Mouse (Mus musculus) heart, embryonic 16.5 days (tissue): Measurements from ENCODE around the gene Pex5. TPM values are rescaled to one million over a fixed set of nuclear protein-coding genes. Genes with fewer than 3 reads are reported as not detected.
A peak's percentile ranks its signal among the peaks of the same experiment; 100 is the strongest.
"Not testable (repeated sequence)": the region's sequence is repeated elsewhere in the genome, so short reads cannot be mapped to it uniquely, and the experiment has no call there.

ENCODE experiments used
- ATAC-seq: fragments of 200-750 bp; cut with Nextera tagmentation; replicated peaks from 2 replicates; pipeline ENCODE4 v1.8.0; 2017; ENCODE audit warnings: moderate number of reproducible peaks; ENCODE audit not compliant: insufficient read depth, low FRiP score; ENCODE audit errors: extremely low read depth
- H3K27ac ChIP-seq: fragments of 300-500 bp; sonication (generic); 2 replicates; pipeline ENCODE4 v1.5.1; 2014; ENCODE audit warnings: mild to moderate bottlenecking, low read length, control low read depth, moderate library complexity
- H3K27me3 ChIP-seq: fragments of 300-500 bp; sonication (generic); 2 replicates; pipeline ENCODE4 v1.6.1; 2014; ENCODE audit warnings: low read length, mixed read lengths; ENCODE audit not compliant: control insufficient read depth, insufficient read depth
- H3K36me3 ChIP-seq: fragments of 300-500 bp; sonication (generic); 2 replicates; pipeline ENCODE4 v1.6.1; 2014; ENCODE audit not compliant: control insufficient read depth, insufficient read depth
- H3K4me1 ChIP-seq: fragments of 300-500 bp; sonication (generic); 2 replicates; pipeline ENCODE4 v1.6.1; 2014; ENCODE audit warnings: low read length, mixed read lengths; ENCODE audit not compliant: control insufficient read depth, insufficient read depth
- H3K4me2 ChIP-seq: fragments of 300-500 bp; sonication (generic); 2 replicates; pipeline ENCODE4 v1.6.1; 2014; ENCODE audit warnings: low read depth, mild to moderate bottlenecking, control low read depth, low read length
- H3K4me3 ChIP-seq: fragments of 300-500 bp; sonication (generic); 2 replicates; pipeline ENCODE4 v1.5.1; 2014; ENCODE audit warnings: mild to moderate bottlenecking, control low read depth, low read length
- H3K9ac ChIP-seq: fragments of 300-500 bp; sonication (generic); 2 replicates; pipeline ENCODE4 v1.6.1; 2014; ENCODE audit warnings: low read length, control low read depth
- H3K9me3 ChIP-seq: fragments of 300-500 bp; sonication (generic); replicated peaks from 2 replicates; pipeline ENCODE4 v1.6.1; 2016; ENCODE audit warnings: low read length; ENCODE audit not compliant: control insufficient read depth
- WGBS: fragments of 180-500 bp; shearing (Covaris S2); extraction: QIAGEN DNeasy Blood & Tissue Kit; methylation state at CpG from one replicate; pipeline ENCODE4 v1.1.7; 2014; 5-methylcytosine and 5-hydroxymethylcytosine counted together
- polyA plus RNA-seq: library from polyadenylated mRNA; unstranded; fragments of >200 nt; fragmentation: Nextera tagmentation; extraction: Ambion mirVana; gene quantifications from 2 replicates; pipeline ENCODE4 v1.2.1, GENCODE M21; 2015

Gene Pex5
- polyA plus RNA-seq, 1 experiment from 2014 or later: 28.8 TPM

DNA sequence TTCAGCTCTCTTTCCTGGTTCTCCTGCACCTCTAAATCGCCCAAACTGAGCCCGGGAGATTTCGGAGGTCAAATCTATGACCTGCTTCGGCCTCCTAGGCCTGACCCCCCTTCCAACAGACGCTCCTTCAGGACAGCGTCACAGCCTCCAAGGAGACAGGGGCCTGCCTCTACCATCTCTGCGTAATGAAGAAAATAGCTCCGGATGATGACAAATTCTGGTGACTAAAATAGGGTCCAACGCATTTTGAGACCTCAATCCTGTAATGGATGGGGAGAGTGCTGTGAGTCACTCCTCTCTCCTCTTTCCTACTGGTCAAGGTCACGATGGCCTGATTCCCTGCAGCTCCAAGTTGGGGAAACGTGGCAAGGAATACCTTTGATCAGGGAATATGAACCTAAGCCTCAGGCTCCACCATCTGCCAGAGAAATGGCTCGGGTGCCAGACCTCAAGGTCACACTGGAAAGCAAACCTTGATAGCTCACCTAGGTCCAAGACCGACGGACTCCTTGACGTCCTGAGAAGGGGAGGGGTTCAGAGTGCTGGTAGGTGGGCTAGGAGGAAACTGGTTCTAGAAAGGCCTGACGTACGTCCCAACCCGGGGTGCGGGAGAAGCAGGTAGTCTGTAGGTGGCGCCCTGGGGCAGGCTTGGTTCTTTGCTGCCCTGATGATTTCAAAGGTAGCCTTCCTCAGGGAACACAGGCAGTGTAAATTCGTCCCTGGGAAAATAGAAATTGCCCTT lies 651 bp upstream of the Pex5 start:
- H3K4me2 ChIP-seq: peak overlapping the region; percentile 88

DNA sequence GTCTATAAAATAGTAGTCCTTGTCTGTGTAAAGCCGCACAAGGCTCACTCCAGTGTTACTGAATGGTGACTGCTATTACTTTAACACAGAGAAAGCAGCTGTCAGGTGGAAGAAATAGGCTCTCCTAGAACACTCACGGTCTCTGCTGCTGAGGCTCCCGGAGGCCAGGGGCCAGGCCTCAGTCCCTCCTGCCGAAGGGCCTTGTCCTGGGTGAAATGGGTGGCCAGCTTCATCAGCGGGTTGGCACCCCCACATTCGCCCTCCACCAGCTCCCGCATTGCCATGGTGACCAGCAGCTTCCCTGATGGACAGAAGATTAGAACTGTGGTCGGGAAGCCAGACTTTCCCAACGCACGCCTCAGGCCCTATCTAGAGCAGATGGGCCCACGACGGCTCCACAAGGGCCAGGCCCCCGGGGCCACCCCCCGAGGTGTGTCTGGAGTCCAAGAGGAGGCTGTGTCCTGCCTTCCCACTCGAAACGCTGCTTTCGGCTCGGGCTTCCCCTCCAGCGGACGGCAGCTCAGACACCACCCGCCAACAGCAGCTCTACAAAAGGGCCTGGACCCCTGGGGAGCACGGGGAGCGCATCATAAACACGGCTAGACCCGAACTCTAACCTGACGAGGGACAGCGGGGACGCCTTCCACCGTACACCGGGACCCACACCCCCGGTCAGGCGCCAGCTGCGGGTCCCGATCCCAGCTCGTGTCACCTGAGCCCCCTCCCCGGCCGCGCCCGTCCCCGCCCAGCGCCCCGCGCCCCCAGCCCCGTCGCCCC lies 529 bp downstream of the Pex5 start:
- ATAC-seq: peak; percentile 42
- H3K9me3 ChIP-seq: no peaks in the 10 kb centered on the region
- WGBS: 3% methylated on average over 42 of the region's 45 CpGs
- H3K4me1 ChIP-seq: peaks cover 16% of the 10 kb centered on the region
- H3K27me3 ChIP-seq: no peaks in the 10 kb centered on the region
- H3K4me3 ChIP-seq: peak overlapping the region; percentile 94
- peak overlapping the region; percentile 88 for H3K4me2 ChIP-seq
- peak overlapping the region; percentile 95 for H3K27ac ChIP-seq
- H3K36me3 ChIP-seq: peaks cover 6% of the 10 kb centered on the region; the same call in 1 of the 2 replicates
- H3K9ac ChIP-seq: peak overlapping the region; percentile 96

More for the DNA sequence above, 651 bp upstream of the Pex5 start:
- Histone ChIP-seq H3K27me3 (no peaks in the 10 kb centered on the region), H3K27ac (peak overlapping the region; percentile 95), H3K4me1 (peaks cover 16% of the 10 kb centered on the region), H3K36me3 (peaks cover 3% of the 10 kb centered on the region; the same call in 1 of the 2 replicates), H3K4me3 (peak overlapping the region; percentile 94), H3K9ac (peak overlapping the region; percentile 96), H3K9me3 (no peaks in the 10 kb centered on the region)
- WGBS: 4% methylated on average over 21 of the region's 21 CpGs
- ATAC-seq: peak; percentile 46

DNA sequence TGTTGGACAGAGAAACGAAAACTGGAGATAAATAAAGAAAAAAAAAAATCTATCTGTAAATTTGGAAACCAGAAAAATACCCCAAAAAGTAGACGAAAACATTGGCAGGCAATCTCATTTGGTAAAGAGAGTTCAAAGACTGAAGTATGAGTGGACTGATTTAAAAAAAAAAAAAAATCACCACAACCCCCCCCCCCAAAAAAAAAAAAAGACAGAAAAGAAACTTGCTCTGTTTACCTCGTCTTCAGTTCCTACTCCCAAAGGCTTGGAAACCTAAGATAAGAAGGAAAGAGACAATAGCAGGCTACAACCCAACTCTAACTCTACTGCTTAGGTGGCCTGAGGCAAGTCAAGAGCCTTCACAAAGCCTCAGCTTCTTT lies 1.1 kb downstream of the Pex5 start:
- ATAC-seq: no peak
- no peaks in the 10 kb centered on the region for H3K9me3 ChIP-seq
- H3K4me2 ChIP-seq: peak overlapping the region; percentile 88
- WGBS: 68% methylated on average over 3 of the region's 3 CpGs
- peaks cover 16% of the 10 kb centered on the region for H3K4me1 ChIP-seq
- peaks cover 6% of the 10 kb centered on the region; the same call in 1 of the 2 replicates for H3K36me3 ChIP-seq
- peak overlapping the region; percentile 95 for H3K27ac ChIP-seq
- H3K4me3 ChIP-seq: peak overlapping the region; percentile 94
- no peaks in the 10 kb centered on the region for H3K27me3 ChIP-seq
- H3K9ac ChIP-seq: peak overlapping the region; percentile 96

DNA sequence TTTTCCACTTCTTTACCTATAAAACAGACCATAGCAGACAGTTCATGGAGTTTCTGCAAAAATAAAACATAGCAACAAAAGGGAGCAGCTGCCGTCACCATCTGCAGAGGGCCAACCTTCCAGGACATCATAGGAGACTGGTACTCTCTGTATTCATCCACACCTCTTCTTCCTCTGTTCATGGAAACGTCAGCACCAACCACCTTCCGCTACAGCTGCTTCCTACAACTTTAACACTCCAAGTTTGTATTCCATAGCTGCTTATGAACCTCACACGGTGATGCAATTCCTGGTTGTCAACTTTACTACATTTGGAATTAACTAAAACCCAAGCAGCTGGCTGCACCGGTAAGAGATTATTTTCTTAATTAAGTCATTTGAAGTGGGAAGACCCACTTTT lies 6.5 kb downstream of the Pex5 start:
- Histone ChIP-seq H3K36me3 (peaks cover 35% of the 10 kb centered on the region), H3K9ac (no peak overlapping the region), H3K27ac (no peak overlapping the region), H3K4me2 (no peak overlapping the region), H3K4me1 (peaks cover 4% of the 10 kb centered on the region), H3K27me3 (no peaks in the 10 kb centered on the region), H3K4me3 (no peak overlapping the region), H3K9me3 (no peaks in the 10 kb centered on the region)
- 89% methylated on average over 5 of the region's 5 CpGs for WGBS
- no peak for ATAC-seq

DNA sequence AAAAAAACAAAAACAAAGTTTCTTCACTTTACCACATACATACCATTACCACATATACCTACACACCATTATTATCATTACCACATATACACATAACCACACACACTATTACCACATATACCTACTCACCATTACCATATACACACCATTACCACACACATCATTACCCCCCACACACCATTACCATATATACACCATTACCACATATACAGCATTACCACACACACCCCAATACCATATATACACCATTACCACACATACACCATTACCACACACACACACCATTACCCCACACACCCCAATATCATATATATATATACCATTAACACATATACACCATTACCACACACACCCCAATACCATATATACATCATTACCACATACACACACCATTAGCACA lies 7.7 kb downstream of the Pex5 start:
- Histone ChIP-seq H3K9me3 (no peaks in the 10 kb centered on the region), H3K4me1 (0 out of 2 replicates have a peak, but pooled peaks cover 2% of the 10 kb centered on the region), H3K36me3 (peaks cover 46% of the 10 kb centered on the region), H3K27me3 (no peaks in the 10 kb centered on the region), H3K9ac (no peak overlapping the region), H3K27ac (no peak overlapping the region), H3K4me3 (no peak overlapping the region), H3K4me2 (no peak overlapping the region)
- no peak for ATAC-seq

DNA sequence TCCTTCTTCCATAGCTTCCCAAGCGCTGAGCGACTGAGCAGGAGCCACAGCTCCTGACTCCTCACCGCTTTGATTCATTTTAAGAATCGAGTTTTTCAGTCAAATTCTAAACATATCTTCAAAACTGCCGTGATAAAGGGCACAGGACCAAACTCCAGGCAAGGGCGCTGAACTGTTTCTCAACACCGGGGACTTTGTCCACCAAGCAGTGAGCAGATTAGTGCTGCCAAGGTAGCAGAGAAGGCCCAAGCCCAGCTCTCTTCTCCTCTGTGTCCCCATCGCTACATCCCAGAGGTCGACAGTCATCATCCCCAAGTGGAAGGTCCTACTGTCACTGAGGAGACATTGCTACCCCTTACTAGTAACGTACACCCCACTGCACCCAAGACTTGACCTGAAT lies 8.5 kb downstream of the Pex5 start:
- Histone ChIP-seq H3K4me1 (0 out of 2 replicates have a peak, but pooled peaks cover 2% of the 10 kb centered on the region), H3K27ac (no peak overlapping the region), H3K4me2 (no peak overlapping the region), H3K9ac (no peak overlapping the region), H3K4me3 (no peak overlapping the region), H3K36me3 (peaks cover 50% of the 10 kb centered on the region), H3K27me3 (no peaks in the 10 kb centered on the region), H3K9me3 (no peaks in the 10 kb centered on the region)
- WGBS: 93% methylated on average over 10 of the region's 10 CpGs
- no peak for ATAC-seq

DNA sequence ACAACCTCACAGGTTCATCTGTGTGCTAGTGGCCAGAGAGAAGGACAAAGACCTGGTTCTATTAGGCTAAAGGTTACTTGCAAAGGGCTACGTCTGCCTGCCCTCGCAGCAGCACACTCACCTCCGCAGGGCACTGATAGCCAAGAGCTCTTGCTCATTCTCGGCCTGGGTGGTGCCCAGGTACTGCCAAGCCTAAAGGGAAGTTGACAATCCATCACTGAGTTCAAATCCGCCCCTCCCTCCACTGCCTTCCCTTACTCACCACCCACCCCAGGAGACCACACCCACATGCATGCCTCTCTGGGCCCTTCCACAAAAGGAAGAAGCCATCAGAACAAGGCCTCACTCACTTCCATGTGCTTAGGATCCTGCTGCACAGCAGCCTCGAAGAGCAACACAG lies 15.1 kb downstream of the Pex5 start:
- Histone ChIP-seq H3K9ac (no peak overlapping the region), H3K27ac (no peak overlapping the region), H3K4me1 (no peaks in the 10 kb centered on the region), H3K4me2 (no peak overlapping the region), H3K9me3 (no peaks in the 10 kb centered on the region), H3K4me3 (no peak overlapping the region), H3K27me3 (no peaks in the 10 kb centered on the region), H3K36me3 (peaks cover 68% of the 10 kb centered on the region)
- 85% methylated on average over 6 of the region's 6 CpGs for WGBS
- no peak for ATAC-seq

DNA sequence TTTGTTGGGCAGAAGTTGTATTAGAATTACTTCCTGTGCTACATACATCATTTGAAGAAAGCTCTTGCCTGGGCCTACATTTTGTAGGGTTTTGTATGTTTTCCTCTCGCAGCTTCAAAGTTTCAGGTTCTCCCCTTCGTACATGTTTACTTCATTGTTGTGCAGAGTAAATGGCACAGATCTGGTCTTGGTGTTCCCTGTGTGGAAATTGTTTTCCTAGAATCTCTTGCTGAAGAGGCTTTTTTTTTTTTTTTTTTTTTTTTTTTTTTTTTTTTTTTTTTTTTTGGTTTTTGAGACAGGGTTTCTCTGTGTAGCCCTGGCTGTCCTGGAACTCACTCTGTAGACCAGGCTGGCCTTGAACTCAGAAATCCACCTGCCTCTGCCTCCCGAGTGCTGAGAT lies 19.9 kb downstream of the Pex5 start:
- not testable (repeated sequence) for H3K9ac ChIP-seq, H3K9me3 ChIP-seq, H3K27ac ChIP-seq, H3K4me2 ChIP-seq, H3K4me1 ChIP-seq, H3K27me3 ChIP-seq, ATAC-seq, H3K4me3 ChIP-seq
- H3K36me3 ChIP-seq: peaks cover 37% of the 10 kb centered on the region
- 91% methylated on average over 3 of the region's 3 CpGs for WGBS

DNA sequence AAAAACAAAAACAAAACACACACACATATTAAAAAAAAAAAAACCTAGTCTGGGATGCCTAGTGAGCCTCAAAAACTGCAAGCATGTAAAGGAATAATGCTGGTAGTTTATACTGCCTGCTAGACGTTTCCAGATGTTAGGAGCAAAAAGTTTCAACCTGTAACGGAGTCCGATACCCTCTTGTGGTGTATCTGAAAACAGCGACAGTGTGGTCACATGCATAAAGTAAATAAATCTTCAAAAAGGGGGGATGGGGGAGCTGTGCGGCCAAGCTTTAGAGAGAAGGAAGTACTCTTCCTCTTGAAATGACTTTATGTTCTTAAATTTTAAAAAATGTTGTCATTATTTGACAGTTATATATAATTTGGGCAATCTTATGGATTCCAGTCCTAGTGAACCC lies 34.7 kb downstream of the Pex5 start:
- no peak for ATAC-seq
- no peaks in the 10 kb centered on the region for H3K27me3 ChIP-seq
- no peak overlapping the region for H3K4me2 ChIP-seq
- H3K9me3 ChIP-seq: no peaks in the 10 kb centered on the region
- WGBS: 31% methylated on average over 5 of the region's 5 CpGs
- no peak overlapping the region for H3K4me3 ChIP-seq
- H3K27ac ChIP-seq: no peak overlapping the region
- no peaks in the 10 kb centered on the region for H3K36me3 ChIP-seq
- H3K4me1 ChIP-seq: no peaks in the 10 kb centered on the region
- no peak overlapping the region for H3K9ac ChIP-seq
